Mouse (Mus musculus) stomach, embryonic 16.5 days (tissue): ENCODE measurements around the gene Chchd6. TPM values are rescaled to one million over a fixed set of nuclear protein-coding genes. Genes with fewer than 3 reads are reported as not detected.

Experiments used
- ATAC-seq: fragments of 200-750 bp; cut with Nextera tagmentation; 2 replicates; pipeline ENCODE4 v1.8.0; 2017; ENCODE audit warnings: moderate number of reproducible peaks, moderate TSS enrichment; ENCODE audit not compliant: insufficient read depth, low FRiP score
- H3K27ac ChIP-seq: fragments of 300-500 bp; sonication (generic); 2 replicates; pipeline ENCODE4 v1.5.1; 2014; ENCODE audit warnings: low read length
- H3K27me3 ChIP-seq: fragments of 300-500 bp; sonication (generic); 2 replicates; pipeline ENCODE4 v1.6.1; 2014; ENCODE audit warnings: low read length, control low read depth, mixed read lengths; ENCODE audit not compliant: control insufficient read depth, insufficient read depth
- H3K36me3 ChIP-seq: fragments of 300-500 bp; sonication (generic); 2 replicates; pipeline ENCODE4 v1.6.1; 2014; ENCODE audit warnings: low read length; ENCODE audit not compliant: control insufficient read depth, insufficient read depth
- H3K4me1 ChIP-seq: fragments of 300-500 bp; sonication (generic); 2 replicates; pipeline ENCODE4 v1.6.1; 2014; ENCODE audit warnings: low read length, control low read depth, mixed read lengths; ENCODE audit not compliant: control insufficient read depth, insufficient read depth
- H3K4me2 ChIP-seq: fragments of 300-500 bp; sonication (generic); 2 replicates; pipeline ENCODE4 v1.6.1; 2014; ENCODE audit warnings: low read depth, low read length, mixed read lengths
- H3K4me3 ChIP-seq: fragments of 300-500 bp; sonication (generic); replicated peaks from 2 replicates; pipeline ENCODE4 v1.5.1; 2014; ENCODE audit warnings: mild to moderate bottlenecking, low read length
- H3K9ac ChIP-seq: fragments of 300-500 bp; sonication (generic); 2 replicates; pipeline ENCODE4 v1.6.1; 2014; ENCODE audit warnings: low read length
- H3K9me3 ChIP-seq: fragments of 300-500 bp; sonication (generic); replicated peaks from 2 replicates; pipeline ENCODE4 v1.6.1; 2016; ENCODE audit warnings: low read length, control low read depth; ENCODE audit not compliant: control insufficient read depth
- WGBS: fragments of 180-500 bp; shearing (Covaris S2); extraction: QIAGEN DNeasy Blood & Tissue Kit; methylation state at CpG from one replicate; pipeline ENCODE4 v1.1.7; 2014; 5-methylcytosine and 5-hydroxymethylcytosine counted together
- polyA plus RNA-seq: library from polyadenylated mRNA; unstranded; fragments of >200 nt; fragmentation: Nextera tagmentation; extraction: Ambion mirVana; gene quantifications from 2 replicates; pipeline ENCODE4 v1.2.1, GENCODE M21; 2015

Chchd6 gene
- polyA plus RNA-seq, 1 experiment from 2014 or later = 38.0 TPM

- Histone ChIP-seq H3K4me2 (no peak overlapping the region), H3K4me3 (no peak overlapping the region), H3K9ac (no peak overlapping the region), H3K36me3 (no peaks in the 10 kb centered on the region), H3K4me1 (no peaks in the 10 kb centered on the region), H3K27ac (no peak overlapping the region), H3K27me3 (no peaks in the 10 kb centered on the region), H3K9me3 (no peaks in the 10 kb centered on the region)
- no peak for ATAC-seq
- 79% methylated on average over 1 of the region's 1 CpGs for WGBS
Measured at GRCm38 (mm10) chr6:89399564-89399963, 195.9 kb downstream of the Chchd6 start.

- no peak overlapping the region for H3K27ac ChIP-seq
- no peak overlapping the region for H3K4me2 ChIP-seq
- no peaks in the 10 kb centered on the region for H3K4me1 ChIP-seq
- WGBS = 84% methylated on average over 4 of the region's 4 CpGs
- no peak overlapping the region for H3K4me3 ChIP-seq
- no peaks in the 10 kb centered on the region for H3K27me3 ChIP-seq
- H3K9me3 ChIP-seq = no peaks in the 10 kb centered on the region
- H3K36me3 ChIP-seq = no peaks in the 10 kb centered on the region
- no peak for ATAC-seq
- no peak overlapping the region for H3K9ac ChIP-seq
Measured at GRCm38 (mm10) chr6:89397919-89398318, 197.5 kb downstream of the Chchd6 start.

- no peak for ATAC-seq
- WGBS = 82% methylated on average over 2 of the region's 2 CpGs
Measured at GRCm38 (mm10) chr6:89393820-89394219, 201.6 kb downstream of the Chchd6 start.

GRCm38 (mm10) chr6:89392213-89392612 is 203.2 kb downstream of the Chchd6 start:
- WGBS = 74% methylated on average over 2 of the region's 2 CpGs
- ATAC-seq = peak; percentile 50; the same call in 1 of the 2 replicates
- H3K4me2 ChIP-seq = no peak overlapping the region

More at GRCm38 (mm10) chr6:89393820-89394219, 201.6 kb downstream of the Chchd6 start:
- Histone ChIP-seq H3K4me2 (no peak overlapping the region), H3K27ac (no peak overlapping the region), H3K4me3 (no peak overlapping the region), H3K9me3 (no peaks in the 10 kb centered on the region), H3K9ac (no peak overlapping the region), H3K27me3 (no peaks in the 10 kb centered on the region), H3K4me1 (no peaks in the 10 kb centered on the region), H3K36me3 (no peaks in the 10 kb centered on the region)

GRCm38 (mm10) chr6:89389771-89390170 is 205.7 kb downstream of the Chchd6 start:
- WGBS = 63% methylated on average over 7 of the region's 7 CpGs

More at GRCm38 (mm10) chr6:89392213-89392612, 203.2 kb downstream of the Chchd6 start:
- Histone ChIP-seq H3K36me3 (no peaks in the 10 kb centered on the region), H3K27me3 (no peaks in the 10 kb centered on the region), H3K9me3 (no peaks in the 10 kb centered on the region), H3K9ac (no peak overlapping the region), H3K4me1 (no peaks in the 10 kb centered on the region), H3K4me3 (no peak overlapping the region), H3K27ac (no peak overlapping the region)

GRCm38 (mm10) chr6:89386956-89387355 is 208.5 kb downstream of the Chchd6 start:
- 58% methylated on average over 1 of the region's 1 CpGs for WGBS
- ATAC-seq = no peak
- H3K4me1 ChIP-seq = no peaks in the 10 kb centered on the region
- no peak overlapping the region for H3K4me3 ChIP-seq
- H3K36me3 ChIP-seq = no peaks in the 10 kb centered on the region
- no peak overlapping the region for H3K27ac ChIP-seq
- H3K27me3 ChIP-seq = no peaks in the 10 kb centered on the region
- no peak overlapping the region for H3K9ac ChIP-seq
- no peaks in the 10 kb centered on the region for H3K9me3 ChIP-seq
- no peak overlapping the region for H3K4me2 ChIP-seq

More at GRCm38 (mm10) chr6:89389771-89390170, 205.7 kb downstream of the Chchd6 start:
- Histone ChIP-seq H3K27ac (no peak overlapping the region), H3K9me3 (no peaks in the 10 kb centered on the region), H3K36me3 (no peaks in the 10 kb centered on the region), H3K9ac (no peak overlapping the region), H3K4me2 (no peak overlapping the region), H3K4me1 (no peaks in the 10 kb centered on the region), H3K4me3 (no peak overlapping the region), H3K27me3 (no peaks in the 10 kb centered on the region)
- no peak for ATAC-seq

- Histone ChIP-seq H3K27me3 (no peaks in the 10 kb centered on the region), H3K36me3 (no peaks in the 10 kb centered on the region), H3K9me3 (no peaks in the 10 kb centered on the region), H3K4me2 (no peak overlapping the region), H3K4me1 (no peaks in the 10 kb centered on the region), H3K27ac (no peak overlapping the region), H3K9ac (no peak overlapping the region), H3K4me3 (no peak overlapping the region)
- no peak for ATAC-seq
- WGBS = 83% methylated on average over 2 of the region's 2 CpGs
Measured at GRCm38 (mm10) chr6:89384699-89385098, 210.8 kb downstream of the Chchd6 start.

- Histone ChIP-seq H3K9ac (no peak overlapping the region), H3K36me3 (no peaks in the 10 kb centered on the region), H3K27ac (no peak overlapping the region), H3K9me3 (no peaks in the 10 kb centered on the region), H3K4me3 (no peak overlapping the region), H3K27me3 (no peaks in the 10 kb centered on the region), H3K4me1 (no peaks in the 10 kb centered on the region), H3K4me2 (no peak overlapping the region)
- ATAC-seq = no peak
- WGBS = 66% methylated on average over 5 of the region's 5 CpGs
Measured at GRCm38 (mm10) chr6:89381851-89382250, 213.6 kb downstream of the Chchd6 start.

- ATAC-seq = no peak
- 60% methylated on average over 3 of the region's 3 CpGs for WGBS
- Histone ChIP-seq H3K36me3 (no peaks in the 10 kb centered on the region), H3K9me3 (no peaks in the 10 kb centered on the region), H3K27ac (no peak overlapping the region), H3K27me3 (no peaks in the 10 kb centered on the region), H3K4me2 (no peak overlapping the region), H3K9ac (no peak overlapping the region), H3K4me3 (no peak overlapping the region), H3K4me1 (no peaks in the 10 kb centered on the region)
Measured at GRCm38 (mm10) chr6:89381172-89381571, 214.3 kb downstream of the Chchd6 start.

- no peak for ATAC-seq
- Histone ChIP-seq H3K9me3 (no peaks in the 10 kb centered on the region), H3K4me2 (no peak overlapping the region), H3K4me1 (no peaks in the 10 kb centered on the region), H3K9ac (no peak overlapping the region), H3K36me3 (no peaks in the 10 kb centered on the region), H3K4me3 (no peak overlapping the region), H3K27ac (no peak overlapping the region), H3K27me3 (no peaks in the 10 kb centered on the region)
- WGBS = 57% methylated on average over 3 of the region's 3 CpGs
Measured at GRCm38 (mm10) chr6:89380751-89381150, 214.7 kb downstream of the Chchd6 start.
